22 mouse cellular contexts compared by ENCODE assay signal in genomic region chr5:151261558-151261957, GRCm38 (mm10). TPM values are rescaled to one million over a fixed set of nuclear protein-coding genes. Genes with fewer than 3 reads are reported as not detected.
"Had no signal": no experiment of that assay in that cellular context is flagged by ENCODE, and none has a peak within 500 bp of the region (broad histone marks: within the 10 kb centered on the region; RNA-seq: fewer than 3 reads in every experiment).

No protein-coding gene starts in this region.

- H3K9ac ChIP-seq: liver, postnatal 0 days; lung, embryonic 15.5 days; midbrain, embryonic 12.5 days; neural tube, embryonic 13.5 days; neural tube, embryonic 15.5 days; stomach, embryonic 15.5 days had no signal

- H3K27ac ChIP-seq: lung, embryonic 15.5 days; macrophage; midbrain, embryonic 10.5 days; midbrain, embryonic 12.5 days; neural tube, embryonic 13.5 days; neural tube, embryonic 15.5 days; stomach, embryonic 15.5 days; stomach, postnatal 0 days had no signal

- H3K36me3 ChIP-seq: lung, embryonic 15.5 days; midbrain, embryonic 10.5 days; midbrain, embryonic 12.5 days; neural tube, embryonic 13.5 days; neural tube, embryonic 15.5 days; stomach, embryonic 15.5 days had no signal

- H3K9me3 ChIP-seq: lung, embryonic 15.5 days; midbrain, embryonic 10.5 days; midbrain, embryonic 12.5 days; neural tube, embryonic 13.5 days; neural tube, embryonic 15.5 days; stomach, embryonic 15.5 days had no signal

- H3K4me3 ChIP-seq: lung, embryonic 15.5 days; midbrain, embryonic 10.5 days; midbrain, embryonic 12.5 days; myocyte; neural tube, embryonic 13.5 days; neural tube, embryonic 15.5 days; stomach, embryonic 15.5 days had no signal

- ATAC-seq: liver, postnatal 0 days; lung, postnatal 0 days; midbrain, embryonic 16.5 days had no signal

- H3K4me1 ChIP-seq: lung, embryonic 15.5 days; midbrain, embryonic 10.5 days; midbrain, embryonic 12.5 days; neural tube, embryonic 13.5 days; neural tube, embryonic 15.5 days; stomach, embryonic 15.5 days had no signal

- DNase-seq: liver, postnatal 0 days; lung, adult 2 months; lung, postnatal 14 days; lung, postnatal 36 days; midbrain, embryonic 14.5 days; retina, postnatal 1 day; right cerebral cortex, adult 18-20 months; thymus, adult 2 months; thymus, postnatal 25 days; thymus, postnatal 4 days had no signal

- H3K27me3 ChIP-seq: lung, embryonic 15.5 days; midbrain, embryonic 12.5 days; neural tube, embryonic 13.5 days; neural tube, embryonic 15.5 days; stomach, embryonic 15.5 days had no signal

RNA-seq across cellular contexts. Expression of gene Stard13, which starts 27.9 kb away (rescaled TPM):
- total RNA-seq: megakaryocyte-erythroid progenitor cell, adult 5-6 weeks had no signal
